Mouse (Mus musculus) stomach, postnatal 0 days (tissue): Measurements from ENCODE around the gene Gck.

ENCODE experiments used
- CTCF ChIP-seq: IDR thresholded peaks from 2 replicates; pipeline ENCODE4 v1.5.1; 2016; ENCODE audit warnings: antibody characterized with exemption, low read depth, mild to moderate bottlenecking, moderate library complexity
- EP300 ChIP-seq: optimal IDR thresholded peaks from 2 replicates; pipeline ENCODE3; 2016; ENCODE audit warnings: antibody characterized with exemption

GRCm38 (mm10) chr11:5918111-5918510 lies 31.8 kb downstream of the Gck start:
- TF ChIP-seq CTCF (no peak), EP300 (no peak)
